Mouse (Mus musculus) C2C12 (cell line): Measurements from ENCODE around the gene Hacl1.

Source experiments
- CEBPB ChIP-seq: IDR thresholded peaks from one replicate; pipeline ENCODE4 v1.6.1; 2011; ENCODE audit warnings: low read depth, mild to moderate bottlenecking, control low read depth, moderate library complexity
- CTCF ChIP-seq: IDR thresholded peaks from one replicate; pipeline ENCODE4 v1.5.1; 2011; ENCODE audit not compliant: control insufficient read depth, insufficient read depth, insufficient read length
- MYOD1 ChIP-seq: IDR thresholded peaks from one replicate; pipeline ENCODE4 v1.6.1; 2011; ENCODE audit warnings: low read depth; ENCODE audit not compliant: control insufficient read depth, insufficient read length
- MYOG ChIP-seq: IDR thresholded peaks from one replicate; pipeline ENCODE4 v1.6.1; 2011; ENCODE audit not compliant: control insufficient read depth, insufficient read length; ENCODE audit errors: extremely low read depth
- USF1 ChIP-seq: IDR thresholded peaks from one replicate; pipeline ENCODE4 v1.6.1; 2011; ENCODE audit warnings: low read depth, mild to moderate bottlenecking, control low read depth, moderate library complexity

GRCm38 (mm10) chr14:31559216-31559615, 81.9 kb downstream of the Hacl1 start:
- TF ChIP-seq CTCF (no peak), USF1 (no peak), MYOG (no peak), MYOD1 (no peak), CEBPB (no peak)
